Mouse (Mus musculus): ENCODE data around the gene Lrrc51. TPM values are rescaled to one million over a fixed set of nuclear protein-coding genes. Genes with fewer than 3 reads are reported as not detected.
"Not testable (repeated sequence)": the region's sequence is repeated elsewhere in the genome, so short reads cannot be mapped to it uniquely, and the experiment has no call there.

Lrrc51 gene
- polyA plus RNA-seq, 1 experiment from 2014 or later, result 6.8 TPM

DNA sequence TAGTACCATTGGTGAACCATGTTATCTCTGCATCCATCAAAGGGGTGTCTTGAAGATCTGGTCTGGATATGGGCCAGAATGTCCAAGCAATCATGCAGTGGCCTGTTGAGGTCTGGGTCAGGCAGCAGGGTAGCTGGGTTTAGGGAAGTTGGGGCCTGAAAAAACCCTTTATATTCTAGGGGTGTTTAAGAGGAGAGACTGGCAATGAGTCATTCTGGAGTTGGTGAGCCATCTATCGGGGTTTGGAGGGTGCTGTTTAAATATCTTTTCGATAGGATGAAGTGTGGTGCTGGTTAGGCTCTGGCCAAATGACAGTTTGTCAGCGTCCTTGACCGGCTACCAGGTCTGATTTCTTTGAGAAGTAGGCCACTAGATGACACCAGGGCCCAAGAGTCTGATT is 2.3 kb upstream of the Lrrc51 start:
- Histone ChIP-seq H3K9me3 (ENCODE audit: control insufficient read depth, low read length) (no peaks in the 10 kb centered on the region), H3K36me3 (ENCODE audit: control insufficient read depth, insufficient read depth, low read length) (0 out of 2 replicates have a peak, but pooled peaks cover 4% of the 10 kb centered on the region), H3K27ac (ENCODE audit: low read depth) (no peak overlapping the region), H3K9ac (ENCODE audit: low read length) (no peak overlapping the region), H3K4me3 (ENCODE audit: low read depth, low read length) (no peak overlapping the region), H3K4me1 (replicated peaks; ENCODE audit: control insufficient read depth, insufficient read depth, low read length) (peaks cover 7% of the 10 kb centered on the region; the same call in 1 of the 2 replicates), H3K4me2 (ENCODE audit: low read length) (no peak overlapping the region), H3K27me3 (replicated peaks; ENCODE audit: control insufficient read depth, insufficient read depth, low read length) (no peaks in the 10 kb centered on the region)
- DNase-seq (ENCODE audit: low spot score) (no peak), ATAC-seq (replicated peaks; ENCODE audit: low FRiP score, low TSS enrichment, low read depth) (no peak)
- 99% methylated on average over 4 of the region's 4 CpGs for WGBS

- Histone ChIP-seq H3K4me1 (replicated peaks; ENCODE audit: control insufficient read depth, insufficient read depth, low read length) (peaks cover 7% of the 10 kb centered on the region; the same call in 1 of the 2 replicates), H3K27ac (ENCODE audit: low read depth) (peak overlapping the region; percentile 82), H3K27me3 (replicated peaks; ENCODE audit: control insufficient read depth, insufficient read depth, low read length) (no peaks in the 10 kb centered on the region), H3K4me3 (ENCODE audit: low read depth, low read length) (peak overlapping the region; percentile 88), H3K4me2 (ENCODE audit: low read length) (peak overlapping the region; percentile 77), H3K36me3 (ENCODE audit: control insufficient read depth, insufficient read depth, low read length) (no peaks in the 10 kb centered on the region), H3K9ac (ENCODE audit: low read length) (peak overlapping the region; percentile 62), H3K9me3 (ENCODE audit: control insufficient read depth, low read length) (no peaks in the 10 kb centered on the region)
- WGBS, result 4% methylated on average over 15 of the region's 15 CpGs
- no peak for DNase-seq (ENCODE audit: low spot score)
- peak; percentile 36; the same call in 1 of the 2 replicates for ATAC-seq (replicated peaks; ENCODE audit: low FRiP score, low TSS enrichment, low read depth)
Observed at GRCm38 (mm10) chr7:101933300-101933699, 395 bp downstream of the Lrrc51 start.

GRCm38 (mm10) chr7:101932551-101932950 is 1.1 kb downstream of the Lrrc51 start:
- Histone ChIP-seq H3K27me3 (replicated peaks; ENCODE audit: control insufficient read depth, insufficient read depth, low read length) (no peaks in the 10 kb centered on the region), H3K27ac (ENCODE audit: low read depth) (no peak overlapping the region), H3K4me2 (ENCODE audit: low read length) (peak overlapping the region; percentile 77), H3K9me3 (ENCODE audit: control insufficient read depth, low read length) (no peaks in the 10 kb centered on the region), H3K4me1 (replicated peaks; ENCODE audit: control insufficient read depth, insufficient read depth, low read length) (peaks cover 7% of the 10 kb centered on the region; the same call in 1 of the 2 replicates), H3K4me3 (ENCODE audit: low read depth, low read length) (peak overlapping the region; percentile 88; the same call in 1 of the 2 replicates), H3K36me3 (ENCODE audit: control insufficient read depth, insufficient read depth, low read length) (no peaks in the 10 kb centered on the region), H3K9ac (ENCODE audit: low read length) (peak overlapping the region; percentile 62; the same call in 1 of the 2 replicates)
- no peak for DNase-seq (ENCODE audit: low spot score)
- WGBS, result 78% methylated on average over 1 of the region's 1 CpGs
- ATAC-seq (replicated peaks; ENCODE audit: low FRiP score, low TSS enrichment, low read depth), result no peak

- WGBS, result 83% methylated on average over 3 of the region's 3 CpGs
- no peak overlapping the region for H3K9ac ChIP-seq (ENCODE audit: low read length)
Observed at GRCm38 (mm10) chr7:101928093-101928492, 5.6 kb downstream of the Lrrc51 start.

DNA sequence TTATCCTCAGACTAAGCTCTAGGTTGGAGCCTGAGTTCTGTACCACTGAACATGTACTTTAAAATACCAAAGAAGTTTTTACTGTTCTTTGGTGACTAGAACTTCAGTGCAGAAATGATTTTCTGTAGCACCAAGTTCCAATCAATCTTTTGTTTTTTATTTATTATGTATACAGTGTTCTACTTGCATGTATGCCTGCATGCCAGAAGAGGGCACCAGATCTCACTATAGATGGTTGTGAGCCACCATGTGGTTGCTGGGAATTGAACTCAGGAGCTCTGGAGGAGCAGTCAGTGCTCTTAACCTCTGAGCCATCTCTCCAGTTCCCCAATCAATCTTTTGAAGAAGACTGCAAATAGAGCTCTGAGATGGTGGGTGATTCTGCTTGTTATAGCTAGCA is 7.8 kb downstream of the Lrrc51 start:
- not testable (repeated sequence) for H3K9me3 ChIP-seq (ENCODE audit: control insufficient read depth, low read length); H3K27ac ChIP-seq (ENCODE audit: low read depth); DNase-seq (ENCODE audit: low spot score); H3K9ac ChIP-seq (ENCODE audit: low read length); H3K4me3 ChIP-seq (ENCODE audit: low read depth, low read length); H3K4me2 ChIP-seq (ENCODE audit: low read length); H3K4me1 ChIP-seq (replicated peaks; ENCODE audit: control insufficient read depth, insufficient read depth, low read length); ATAC-seq (replicated peaks; ENCODE audit: low FRiP score, low TSS enrichment, low read depth); H3K36me3 ChIP-seq (ENCODE audit: control insufficient read depth, insufficient read depth, low read length); H3K27me3 ChIP-seq (replicated peaks; ENCODE audit: control insufficient read depth, insufficient read depth, low read length)

More at GRCm38 (mm10) chr7:101928093-101928492, 5.6 kb downstream of the Lrrc51 start:
- ATAC-seq (replicated peaks; ENCODE audit: low FRiP score, low TSS enrichment, low read depth) (no peak), DNase-seq (ENCODE audit: low spot score) (no peak)
- Histone ChIP-seq H3K4me1 (replicated peaks; ENCODE audit: control insufficient read depth, insufficient read depth, low read length) (peaks cover 2% of the 10 kb centered on the region; the same call in 1 of the 2 replicates), H3K27ac (ENCODE audit: low read depth) (no peak overlapping the region), H3K9me3 (ENCODE audit: control insufficient read depth, low read length) (no peaks in the 10 kb centered on the region), H3K4me3 (ENCODE audit: low read depth, low read length) (no peak overlapping the region), H3K36me3 (ENCODE audit: control insufficient read depth, insufficient read depth, low read length) (no peaks in the 10 kb centered on the region), H3K27me3 (replicated peaks; ENCODE audit: control insufficient read depth, insufficient read depth, low read length) (no peaks in the 10 kb centered on the region), H3K4me2 (ENCODE audit: low read length) (no peak overlapping the region)

DNA sequence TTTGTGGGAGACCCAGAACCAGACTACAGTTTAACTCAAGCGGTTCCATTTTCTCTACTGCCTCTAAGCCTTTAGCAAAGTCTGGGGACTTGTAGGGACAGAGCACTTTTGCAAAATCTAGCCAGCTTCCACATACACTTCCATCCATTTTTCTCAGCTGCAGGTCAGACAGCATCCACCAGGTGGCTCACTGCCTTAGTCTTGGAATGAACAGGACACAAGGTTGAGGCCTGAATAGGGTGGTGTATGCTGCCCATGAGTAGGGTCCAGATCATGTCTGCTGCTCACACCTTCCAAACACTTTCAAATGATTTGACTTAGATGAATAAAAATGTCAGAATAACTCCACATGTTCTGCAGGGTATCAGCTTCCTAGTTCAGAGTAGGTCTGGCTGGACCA is 15.6 kb downstream of the Lrrc51 start:
- no peaks in the 10 kb centered on the region for H3K27me3 ChIP-seq (replicated peaks; ENCODE audit: control insufficient read depth, insufficient read depth, low read length)
- peak; percentile 92 for DNase-seq (ENCODE audit: low spot score)
- H3K4me2 ChIP-seq (ENCODE audit: low read length), result no peak overlapping the region
- H3K4me3 ChIP-seq (ENCODE audit: low read depth, low read length), result no peak overlapping the region
- H3K4me1 ChIP-seq (replicated peaks; ENCODE audit: control insufficient read depth, insufficient read depth, low read length), result no peaks in the 10 kb centered on the region
- no peak overlapping the region for H3K27ac ChIP-seq (ENCODE audit: low read depth)
- H3K9me3 ChIP-seq (ENCODE audit: control insufficient read depth, low read length), result no peaks in the 10 kb centered on the region
- peaks cover 14% of the 10 kb centered on the region for H3K36me3 ChIP-seq (ENCODE audit: control insufficient read depth, insufficient read depth, low read length)
- H3K9ac ChIP-seq (ENCODE audit: low read length), result no peak overlapping the region
- 14% methylated on average over 1 of the region's 1 CpGs for WGBS
- peak; percentile 60; the same call in 1 of the 2 replicates for ATAC-seq (replicated peaks; ENCODE audit: low FRiP score, low TSS enrichment, low read depth)

DNA sequence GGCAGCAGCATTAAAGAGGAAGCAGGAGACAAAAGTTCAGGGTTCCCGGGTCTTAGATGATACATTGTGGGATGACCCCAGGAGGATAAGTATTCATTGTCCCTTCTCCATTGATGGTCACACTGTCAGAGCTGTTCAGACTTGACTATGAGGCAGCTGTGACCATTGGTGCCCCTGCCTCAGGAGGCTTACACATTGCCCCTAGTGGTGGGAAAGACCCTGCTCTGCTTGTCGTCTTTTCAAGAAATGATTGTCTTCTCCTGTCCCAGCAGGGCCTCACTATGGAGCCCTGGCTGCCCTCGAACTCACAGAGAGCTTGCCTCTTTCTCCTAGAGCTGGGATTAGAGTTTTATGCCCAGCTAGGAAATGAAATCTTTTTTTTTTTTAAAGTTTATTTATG is 21.7 kb downstream of the Lrrc51 start:
- no peak overlapping the region for H3K9ac ChIP-seq (ENCODE audit: low read length)
- no peak overlapping the region for H3K4me3 ChIP-seq (ENCODE audit: low read depth, low read length)
- 67% methylated on average over 3 of the region's 3 CpGs for WGBS
- H3K9me3 ChIP-seq (ENCODE audit: control insufficient read depth, low read length), result no peaks in the 10 kb centered on the region
- H3K4me1 ChIP-seq (replicated peaks; ENCODE audit: control insufficient read depth, insufficient read depth, low read length), result peaks cover 8% of the 10 kb centered on the region; the same call in 1 of the 2 replicates
- H3K4me2 ChIP-seq (ENCODE audit: low read length), result no peak overlapping the region
- H3K27ac ChIP-seq (ENCODE audit: low read depth), result no peak overlapping the region
- DNase-seq (ENCODE audit: low spot score), result no peak
- ATAC-seq (replicated peaks; ENCODE audit: low FRiP score, low TSS enrichment, low read depth), result no peak
- H3K36me3 ChIP-seq (ENCODE audit: control insufficient read depth, insufficient read depth, low read length), result peaks cover 53% of the 10 kb centered on the region
- H3K27me3 ChIP-seq (replicated peaks; ENCODE audit: control insufficient read depth, insufficient read depth, low read length), result no peaks in the 10 kb centered on the region

- ATAC-seq (replicated peaks; ENCODE audit: low FRiP score, low TSS enrichment, low read depth), result no peak
- H3K36me3 ChIP-seq (ENCODE audit: control insufficient read depth, insufficient read depth, low read length), result peaks cover 53% of the 10 kb centered on the region
Observed at GRCm38 (mm10) chr7:101910138-101910537, 23.6 kb downstream of the Lrrc51 start.

DNA sequence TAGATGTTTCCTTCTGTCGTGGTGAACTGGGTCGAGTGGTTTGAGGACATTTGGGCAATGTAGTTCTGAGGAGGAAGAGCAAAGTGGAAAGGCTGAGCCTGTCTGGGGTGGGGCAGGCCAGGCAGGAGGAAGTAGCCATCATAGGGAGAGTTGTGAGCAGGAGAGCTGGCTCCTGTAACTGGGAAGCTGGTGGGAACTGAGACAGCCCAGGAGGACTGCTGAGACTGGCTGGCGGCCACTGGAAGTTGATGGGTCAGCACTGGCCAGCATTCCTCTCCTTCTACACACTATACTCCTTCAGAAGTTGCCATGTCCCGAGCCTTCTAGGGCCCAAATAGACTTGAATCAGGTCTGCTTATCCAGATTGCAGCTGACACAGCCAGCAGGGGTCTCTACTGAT is 25.3 kb downstream of the Lrrc51 start:
- ATAC-seq (replicated peaks; ENCODE audit: low FRiP score, low TSS enrichment, low read depth) (no peak), DNase-seq (ENCODE audit: low spot score) (no peak)
- Histone ChIP-seq H3K4me2 (ENCODE audit: low read length) (no peak overlapping the region), H3K36me3 (ENCODE audit: control insufficient read depth, insufficient read depth, low read length) (peaks cover 41% of the 10 kb centered on the region), H3K4me1 (replicated peaks; ENCODE audit: control insufficient read depth, insufficient read depth, low read length) (peaks cover 21% of the 10 kb centered on the region), H3K27me3 (replicated peaks; ENCODE audit: control insufficient read depth, insufficient read depth, low read length) (no peaks in the 10 kb centered on the region), H3K4me3 (ENCODE audit: low read depth, low read length) (no peak overlapping the region), H3K27ac (ENCODE audit: low read depth) (no peak overlapping the region), H3K9me3 (ENCODE audit: control insufficient read depth, low read length) (no peaks in the 10 kb centered on the region), H3K9ac (ENCODE audit: low read length) (0 out of 2 replicates have a peak overlapping the region, but pooled peaks have one; percentile 1)
- 82% methylated on average over 4 of the region's 4 CpGs for WGBS

More at GRCm38 (mm10) chr7:101910138-101910537, 23.6 kb downstream of the Lrrc51 start:
- Histone ChIP-seq H3K9me3 (ENCODE audit: control insufficient read depth, low read length) (no peaks in the 10 kb centered on the region), H3K9ac (ENCODE audit: low read length) (no peak overlapping the region), H3K27ac (ENCODE audit: low read depth) (no peak overlapping the region), H3K4me2 (ENCODE audit: low read length) (no peak overlapping the region), H3K4me1 (replicated peaks; ENCODE audit: control insufficient read depth, insufficient read depth, low read length) (peaks cover 18% of the 10 kb centered on the region), H3K27me3 (replicated peaks; ENCODE audit: control insufficient read depth, insufficient read depth, low read length) (no peaks in the 10 kb centered on the region), H3K4me3 (ENCODE audit: low read depth, low read length) (no peak overlapping the region)
- no peak for DNase-seq (ENCODE audit: low spot score)
- WGBS, result 78% methylated on average over 4 of the region's 4 CpGs
